Mouse (Mus musculus) cerebellum, postnatal 36 days (tissue): ENCODE measurements at regions not wholly inside any gene's neighbourhood (a gene's known extent, or its start where the extent isn't known, plus 50 kb on each side); places are given as distances from the start of the nearest gene placed in this dataset.

ENCODE experiments used
- DNase-seq, 2 experiments: peaks; one replicate each; pipeline ENCODE4 v3.0.0; 2021 to 2022; ENCODE audit warnings: mixed read lengths in 2 of 2

- no peak for DNase-seq
Measured at GRCm38 (mm10) chr1:21132340-21132739, 53.3 kb upstream of the Tram2 start.

GRCm38 (mm10) chr1:21146961-21147360, 67.9 kb upstream of the Tram2 start:
- DNase-seq = no peak

GRCm38 (mm10) chr1:21161742-21162141, 56.6 kb upstream of the Tmem14a start:
- peak; percentile 67 to 82 for DNase-seq

GRCm38 (mm10) chr1:21166287-21166733, 52.1 kb upstream of the Tmem14a start:
- peak; percentile 82 to 84 for DNase-seq

GRCm38 (mm10) chr1:21166762-21167161, 51.6 kb upstream of the Tmem14a start:
- DNase-seq = no peak
